ENCODE assay signal across 31 mouse cellular contexts in the genomic region with DNA sequence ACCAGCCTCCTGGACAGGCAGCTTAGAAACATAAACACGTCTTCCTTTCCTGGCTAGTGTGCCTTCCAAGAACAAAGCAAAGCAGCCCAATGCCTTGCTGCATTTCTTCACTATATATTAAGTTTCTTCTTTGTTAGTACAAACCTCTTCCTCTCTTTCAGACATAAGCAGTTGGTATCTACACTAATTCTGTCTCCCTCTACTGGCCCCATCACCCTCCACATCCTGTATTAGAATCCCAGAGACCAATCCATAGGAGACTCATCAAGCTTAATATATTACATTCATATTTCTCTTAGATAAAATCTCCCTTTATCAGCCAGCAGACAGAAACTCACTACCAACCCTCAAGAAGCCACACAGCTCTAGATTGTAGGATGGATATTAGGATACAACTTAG. TPM values are rescaled to one million over a fixed set of nuclear protein-coding genes. Genes with fewer than 3 reads are reported as not detected.
DNase-seq lines count a peak whose midpoint lies in the region; ATAC-seq and TF ChIP-seq lines count a peak whose summit lies in the region.
"Had no signal": no experiment of that assay in that cellular context is flagged by ENCODE, and none has a peak within 500 bp of the region (broad histone marks: within the 10 kb centered on the region; RNA-seq: fewer than 3 reads in every experiment).

No protein-coding gene starts in this region.

- no peak overlapping the region for H3K4me3 ChIP-seq in forebrain, postnatal 0 days (ENCODE audit: low read depth, low read length)
- no peak overlapping the region for H3K4me3 ChIP-seq in forebrain, embryonic 13.5 days
- no peak overlapping the region for H3K4me3 ChIP-seq in G1E (ENCODE audit: low read depth, low read length)
- no peak overlapping the region for H3K4me3 ChIP-seq in intestine, embryonic 14.5 days (ENCODE audit: low read depth, low read length)
- H3K4me3 ChIP-seq: embryonic facial prominence, embryonic 12.5 days; forebrain, embryonic 10.5 days; heart, embryonic 15.5 days; hindbrain, embryonic 12.5 days; limb, embryonic 10.5 days; limb, embryonic 15.5 days; liver, embryonic 13.5 days; midbrain, embryonic 10.5 days; myocyte; neural tube, embryonic 12.5 days had no signal

- no peak overlapping the region for H3K4me2 ChIP-seq in forebrain, postnatal 0 days (ENCODE audit: low read depth)
- H3K4me2 ChIP-seq in forebrain, embryonic 13.5 days = no peak overlapping the region
- no peak overlapping the region for H3K4me2 ChIP-seq in intestine, embryonic 14.5 days (ENCODE audit: low read length)
- H3K4me2 ChIP-seq: embryonic facial prominence, embryonic 12.5 days; heart, embryonic 15.5 days; hindbrain, embryonic 12.5 days; limb, embryonic 15.5 days; liver, embryonic 13.5 days; neural tube, embryonic 12.5 days had no signal

- H3K36me3 ChIP-seq in forebrain, postnatal 0 days (ENCODE audit: insufficient read depth) = no peaks in the 10 kb centered on the region
- H3K36me3 ChIP-seq in forebrain, embryonic 13.5 days (ENCODE audit: poor library complexity, severe bottlenecking) = no peaks in the 10 kb centered on the region
- no peaks in the 10 kb centered on the region for H3K36me3 ChIP-seq in G1E (replicated peaks)
- H3K36me3 ChIP-seq in intestine, embryonic 14.5 days (ENCODE audit: control insufficient read depth, insufficient read depth, low read length) = no peaks in the 10 kb centered on the region
- H3K36me3 ChIP-seq: embryonic facial prominence, embryonic 12.5 days; forebrain, embryonic 10.5 days; heart, embryonic 15.5 days; hindbrain, embryonic 12.5 days; limb, embryonic 10.5 days; limb, embryonic 15.5 days; liver, embryonic 13.5 days; midbrain, embryonic 10.5 days; neural tube, embryonic 12.5 days had no signal

- 51% methylated on average over 1 of the region's 1 CpGs for WGBS in forebrain, postnatal 0 days
- WGBS in forebrain, embryonic 13.5 days = 73% methylated on average over 1 of the region's 1 CpGs
- 36% methylated on average over 1 of the region's 1 CpGs for WGBS in intestine, embryonic 14.5 days

- no peak for ATAC-seq in forebrain, postnatal 0 days
- no peak for ATAC-seq in forebrain, embryonic 13.5 days
- ATAC-seq in G1E (ENCODE audit: extremely low read depth, insufficient number of reproducible peaks, low FRiP score, poor library complexity, severe bottlenecking) = peak; percentile 54; the same call in 1 of the 2 replicates
- no peak for ATAC-seq in intestine, embryonic 14.5 days (replicated peaks; ENCODE audit: low FRiP score, low TSS enrichment, low read depth)
- ATAC-seq: forebrain, embryonic 16.5 days; midbrain, embryonic 16.5 days had no signal

- H3K27me3 ChIP-seq in forebrain, postnatal 0 days (ENCODE audit: insufficient read depth, low read length) = no peaks in the 10 kb centered on the region
- no peaks in the 10 kb centered on the region for H3K27me3 ChIP-seq in forebrain, embryonic 13.5 days
- H3K27me3 ChIP-seq in G1E (ENCODE audit: insufficient read depth, low read length) = peaks cover 7% of the 10 kb centered on the region
- H3K27me3 ChIP-seq in intestine, embryonic 14.5 days (replicated peaks; ENCODE audit: control insufficient read depth, insufficient read depth, low read length) = no peaks in the 10 kb centered on the region
- H3K27me3 ChIP-seq: CH12.LX; embryonic facial prominence, embryonic 12.5 days; heart, embryonic 15.5 days; hindbrain, embryonic 12.5 days; limb, embryonic 15.5 days; liver, embryonic 13.5 days; neural tube, embryonic 12.5 days had no signal

- H3K4me1 ChIP-seq in forebrain, postnatal 0 days (ENCODE audit: insufficient read depth) = no peaks in the 10 kb centered on the region
- no peaks in the 10 kb centered on the region for H3K4me1 ChIP-seq in forebrain, embryonic 13.5 days
- H3K4me1 ChIP-seq in G1E (ENCODE audit: insufficient read depth, low read depth, low read length) = no peaks in the 10 kb centered on the region
- H3K4me1 ChIP-seq in intestine, embryonic 14.5 days (replicated peaks; ENCODE audit: control insufficient read depth, insufficient read depth, low read length) = 0 out of 2 replicates have a peak, but pooled peaks cover 3% of the 10 kb centered on the region
- H3K4me1 ChIP-seq: embryonic facial prominence, embryonic 12.5 days; forebrain, embryonic 10.5 days; heart, embryonic 15.5 days; hindbrain, embryonic 12.5 days; limb, embryonic 10.5 days; limb, embryonic 15.5 days; liver, embryonic 13.5 days; midbrain, embryonic 10.5 days; neural tube, embryonic 12.5 days had no signal

- no peak overlapping the region for H3K9ac ChIP-seq in forebrain, postnatal 0 days
- H3K9ac ChIP-seq in forebrain, embryonic 13.5 days = no peak overlapping the region
- H3K9ac ChIP-seq in intestine, embryonic 14.5 days (ENCODE audit: low read length) = no peak overlapping the region
- H3K9ac ChIP-seq: embryonic facial prominence, embryonic 12.5 days; heart, embryonic 15.5 days; hindbrain, embryonic 12.5 days; limb, embryonic 15.5 days; liver, embryonic 13.5 days; neural tube, embryonic 12.5 days had no signal

- TF ChIP-seq CTCF in forebrain, postnatal 0 days (IDR thresholded peaks at IDR 0.05; ENCODE audit: low read depth) = 0 out of 2 replicates have a peak, but pooled peaks have one; percentile 17
- TF ChIP-seq CTCF in G1E (IDR thresholded peaks at IDR 0.05; ENCODE audit: low read depth, low read length) = no peak

- no peak overlapping the region for H3K27ac ChIP-seq in forebrain, postnatal 0 days (ENCODE audit: low read depth, low read length)
- no peak overlapping the region for H3K27ac ChIP-seq in forebrain, embryonic 13.5 days
- H3K27ac ChIP-seq in intestine, embryonic 14.5 days (ENCODE audit: low read depth) = peak overlapping the region; percentile 27; the same call in 1 of the 2 replicates
- H3K27ac ChIP-seq: embryonic facial prominence, embryonic 12.5 days; forebrain, embryonic 10.5 days; heart, embryonic 15.5 days; hindbrain, embryonic 12.5 days; limb, embryonic 10.5 days; limb, embryonic 15.5 days; liver, embryonic 13.5 days; midbrain, embryonic 10.5 days; neural tube, embryonic 12.5 days; stomach, postnatal 0 days had no signal

- no peaks in the 10 kb centered on the region for H3K9me3 ChIP-seq in forebrain, postnatal 0 days (ENCODE audit: low read length)
- no peaks in the 10 kb centered on the region for H3K9me3 ChIP-seq in forebrain, embryonic 13.5 days (replicated peaks)
- H3K9me3 ChIP-seq in G1E (replicated peaks) = no peaks in the 10 kb centered on the region
- H3K9me3 ChIP-seq in intestine, embryonic 14.5 days (ENCODE audit: control insufficient read depth, low read length) = no peaks in the 10 kb centered on the region
- H3K9me3 ChIP-seq: embryonic facial prominence, embryonic 12.5 days; forebrain, embryonic 10.5 days; heart, embryonic 15.5 days; hindbrain, embryonic 12.5 days; limb, embryonic 10.5 days; limb, embryonic 15.5 days; liver, embryonic 13.5 days; midbrain, embryonic 10.5 days; neural tube, embryonic 12.5 days had no signal

- DNase-seq in forebrain, postnatal 0 days = no peak
- peak; percentile 8 for DNase-seq in 3T3-L1 (ENCODE audit: low read depth, low spot score)
- DNase-seq in G1E (ENCODE audit: low spot score) = no peak
- DNase-seq in intestine, embryonic 14.5 days (ENCODE audit: low spot score) = no peak
- no peak for DNase-seq in embryo, embryonic 10 days (ENCODE audit: low spot score)
- no peak for DNase-seq in adrenal gland, adult 2 months
- DNase-seq: gastrocnemius, postnatal 14 days; kidney, adult 2 months; kidney, postnatal 36 days; layer of hippocampus, postnatal 36 days; liver, embryonic 13.5 days; lung, adult 18-20 months; lung, postnatal 10 days; right cerebral cortex, adult 18-20 months; spleen, adult 18-20 months; thymus, adult 18-20 months; thymus, postnatal 25 days had no signal

RNA-seq across cellular contexts. Expression of a gene that starts 39.7 kb away (rescaled TPM):
- 27.5 and 27.8 TPM in 2 replicates for total RNA-seq in forebrain, postnatal 0 days (2014; rRNA removed)
- 29.9 and 33.2 TPM in 2 replicates for polyA plus RNA-seq in forebrain, postnatal 0 days (2015; fragmentation: Nextera tagmentation; extraction: Ambion mirVana)
- 37.2 and 39.3 TPM in 2 replicates for polyA plus RNA-seq in forebrain, embryonic 13.5 days (2015; fragmentation: Nextera tagmentation; extraction: Ambion mirVana)
- total RNA-seq in G1E (2014; fragmentation: Nextera tagmentation) (42.7 and 59.4 TPM in 2 replicates), G1E (2017) (41.7 and 42.4 TPM in 2 replicates)
- polyA plus RNA-seq in G1E (2012) = 2.6 and 2.7 TPM in 2 replicates
- 26.3 and 27.0 TPM in 2 replicates for polyA plus RNA-seq in intestine, embryonic 14.5 days (2014; fragmentation: Nextera tagmentation; extraction: Ambion mirVana)
- total RNA-seq in adrenal gland, adult 2 months (2021) = 10 to 100 TPM; 14.9 to 21.3 TPM
- 3.6 and 4.7 TPM in 2 replicates for polyA plus RNA-seq in adrenal gland, adult 2 months (2012; rRNA removed)

RNA-seq across cellular contexts. Expression of a gene that starts 39.8 kb away (rescaled TPM):
- total RNA-seq in forebrain, postnatal 0 days (2014; rRNA removed) = 20.5 and 22.5 TPM in 2 replicates
- 18.1 and 23.3 TPM in 2 replicates for polyA plus RNA-seq in forebrain, postnatal 0 days (2015; fragmentation: Nextera tagmentation; extraction: Ambion mirVana)
- 49.4 and 50.7 TPM in 2 replicates for polyA plus RNA-seq in forebrain, embryonic 13.5 days (2015; fragmentation: Nextera tagmentation; extraction: Ambion mirVana)
- 52.4 and 52.7 TPM in 2 replicates for total RNA-seq in G1E (2014; fragmentation: Nextera tagmentation)
- total RNA-seq in G1E (2017) = 95.8 and 114 TPM in 2 replicates
- 3.9 and 4.2 TPM in 2 replicates for polyA plus RNA-seq in G1E (2012)
- 43.5 and 49.4 TPM in 2 replicates for polyA plus RNA-seq in intestine, embryonic 14.5 days (2014; fragmentation: Nextera tagmentation; extraction: Ambion mirVana)
- total RNA-seq in adrenal gland, adult 2 months (2021) = 10 to 100 TPM; 22.9 to 28.6 TPM
- 2.8 and 5.1 TPM in 2 replicates for polyA plus RNA-seq in adrenal gland, adult 2 months (2012; rRNA removed)
